Mouse (Mus musculus) kidney, postnatal 4 days (tissue): ENCODE results near the gene Klrb1a.

ENCODE experiments used
- DNase-seq, 2 experiments: peaks; one replicate each; pipeline ENCODE4 v3.0.0; 2021; ENCODE audit warnings: mixed read lengths in 2 of 2

Gene Klrb1a

GRCm38 (mm10) chr6:128599555-128599954 is 23.8 kb downstream of the Klrb1a start:
- DNase-seq, result peak; percentile 39 to 50

GRCm38 (mm10) chr6:128598256-128599047 is 24.9 kb downstream of the Klrb1a start:
- DNase-seq, result no peak

- peak; percentile 63 to 75 for DNase-seq
These were observed 26.2 kb downstream of the Klrb1a start for GRCm38 (mm10) chr6:128597121-128597522.

- no peak for DNase-seq
These were observed 28.7 kb downstream of the Klrb1a start for GRCm38 (mm10) chr6:128594651-128595050.

GRCm38 (mm10) chr6:128589426-128589825 is 33.9 kb downstream of the Klrb1a start:
- DNase-seq, result no peak

GRCm38 (mm10) chr6:128587619-128588018 is 35.7 kb downstream of the Klrb1a start:
- no peak for DNase-seq

GRCm38 (mm10) chr6:128585642-128586245 is 37.6 kb downstream of the Klrb1a start:
- DNase-seq, result no peak

GRCm38 (mm10) chr6:128584070-128584660 is 39.2 kb downstream of the Klrb1a start:
- peak; percentile 72 to 73 for DNase-seq

- peak in 1 of 2 experiments; percentile 10 for DNase-seq
These were observed 41.8 kb downstream of the Klrb1a start, which contains the start of gene A2ml1 for GRCm38 (mm10) chr6:128581508-128581907. Gene A2ml1 (minus strand): TSS chr6:128581608.

- no peak for DNase-seq
These were observed 46.0 kb downstream of the Klrb1a start for GRCm38 (mm10) chr6:128577301-128577700.

- no peak for DNase-seq
These were observed 56.7 kb downstream of the Klrb1a start for GRCm38 (mm10) chr6:128566589-128566988.
